Mouse (Mus musculus): ENCODE measurements around the gene Gm8994. TPM values are rescaled to one million over a fixed set of nuclear protein-coding genes. Genes with fewer than 3 reads are reported as not detected.
A peak's percentile ranks its signal among the peaks of the same experiment; 100 is the strongest.
"Not testable (repeated sequence)": the region's sequence is repeated elsewhere in the genome, so short reads cannot be mapped to it uniquely, and the experiment has no call there.

Gm8994 gene
- total RNA-seq (2021), result not detected
- long read RNA-seq, experiment 1, result 0 reads
- long read RNA-seq, experiment 2, result 0 reads

- not testable (repeated sequence) for DNase-seq, H3K27ac ChIP-seq, H3K4me3 ChIP-seq
- intact Hi-C loops (cut with DNase I), result loop anchor here (2.0 kb wide), 1 partner anchor 78 kb away; no protein-coding TSS in a partner anchor
These were observed at the start of gene Gm8994 for GRCm38 (mm10) chr6:136327239-136327638. Gene Gm8994 (plus strand): TSS chr6:136327539.

- DNase-seq, result no peak
- intact Hi-C loops (cut with DNase I), result no loop called here
- no peak for TF ChIP-seq CTCF (IDR thresholded peaks at IDR 0.05)
These were observed 49.7 kb upstream of the Gm8994 start for GRCm38 (mm10) chr6:136277685-136278084.

DNA sequence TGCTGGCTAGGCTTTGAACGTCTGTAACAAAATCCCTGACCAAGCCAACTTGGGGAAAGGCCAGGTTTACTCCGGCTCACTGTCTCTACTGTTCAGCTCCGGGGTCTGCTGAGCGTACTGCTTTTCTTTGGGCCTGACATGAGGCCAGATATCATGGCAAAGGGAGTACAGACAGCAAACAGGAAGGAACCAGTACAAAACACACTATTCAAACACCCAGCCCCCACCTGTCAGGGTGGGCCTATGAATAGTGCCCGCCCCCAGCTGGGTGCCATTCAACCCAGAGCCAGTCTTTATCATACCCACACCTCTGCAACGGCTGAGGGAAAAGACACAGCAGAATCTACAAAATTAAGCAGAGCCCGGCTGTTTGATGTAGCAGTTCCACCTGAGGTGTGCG lies 42.8 kb upstream of the Gm8994 start:
- Histone ChIP-seq H3K4me3 (no peak overlapping the region), H3K27ac (no peak overlapping the region)
- DNase-seq, result no peak
- no peak for TF ChIP-seq CTCF (IDR thresholded peaks at IDR 0.05)
- intact Hi-C loops (cut with DNase I), result no loop called here

More at GRCm38 (mm10) chr6:136277685-136278084, 49.7 kb upstream of the Gm8994 start:
- H3K27ac ChIP-seq, result no peak overlapping the region
- no peak overlapping the region for H3K4me3 ChIP-seq

DNA sequence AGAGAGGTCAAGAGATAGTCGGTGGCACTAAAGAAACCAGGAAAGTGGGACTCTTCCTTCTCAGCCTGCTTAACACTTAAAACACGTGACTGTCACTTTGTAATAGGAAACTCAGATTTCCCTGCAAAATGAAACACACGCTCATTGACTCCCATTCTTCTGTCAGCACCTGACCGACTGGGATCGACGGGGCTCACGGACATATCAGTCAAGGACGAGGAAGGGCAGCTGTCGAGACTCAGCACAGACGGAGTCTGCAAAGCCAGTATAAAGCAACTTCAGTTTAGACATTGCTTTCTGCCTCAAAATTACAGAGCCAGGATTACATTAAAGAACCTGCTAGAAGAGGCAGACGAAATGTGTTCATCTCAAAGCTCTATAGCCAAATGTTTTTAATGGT lies 41.2 kb upstream of the Gm8994 start:
- no peak overlapping the region for H3K27ac ChIP-seq
- DNase-seq, result no peak
- intact Hi-C loops (cut with DNase I), result no loop called here
- TF ChIP-seq CTCF (IDR thresholded peaks at IDR 0.05), result no peak
- no peak overlapping the region for H3K4me3 ChIP-seq

DNA sequence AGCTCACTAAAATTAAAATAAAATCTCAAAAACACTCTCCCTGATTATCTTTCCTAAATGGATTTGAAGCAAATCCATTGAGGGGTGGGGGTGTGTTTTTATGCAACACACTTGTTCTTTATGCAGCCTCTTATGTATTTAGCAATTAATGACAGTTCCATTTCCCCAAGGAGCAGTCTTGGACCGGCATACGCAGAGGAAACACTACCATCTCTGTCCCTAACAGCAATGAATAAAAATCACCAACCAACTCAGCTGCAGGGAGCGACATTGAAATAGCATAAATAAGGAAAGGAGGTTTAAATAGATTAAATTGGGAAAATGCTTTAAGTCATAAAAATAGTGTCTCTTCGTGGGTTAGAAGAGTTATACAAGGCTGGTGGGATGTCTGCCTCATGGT lies 40.8 kb upstream of the Gm8994 start:
- no peak for DNase-seq
- intact Hi-C loops (cut with DNase I), result no loop called here
- no peak for TF ChIP-seq CTCF (IDR thresholded peaks at IDR 0.05)
- no peak overlapping the region for H3K4me3 ChIP-seq
- H3K27ac ChIP-seq, result no peak overlapping the region

DNA sequence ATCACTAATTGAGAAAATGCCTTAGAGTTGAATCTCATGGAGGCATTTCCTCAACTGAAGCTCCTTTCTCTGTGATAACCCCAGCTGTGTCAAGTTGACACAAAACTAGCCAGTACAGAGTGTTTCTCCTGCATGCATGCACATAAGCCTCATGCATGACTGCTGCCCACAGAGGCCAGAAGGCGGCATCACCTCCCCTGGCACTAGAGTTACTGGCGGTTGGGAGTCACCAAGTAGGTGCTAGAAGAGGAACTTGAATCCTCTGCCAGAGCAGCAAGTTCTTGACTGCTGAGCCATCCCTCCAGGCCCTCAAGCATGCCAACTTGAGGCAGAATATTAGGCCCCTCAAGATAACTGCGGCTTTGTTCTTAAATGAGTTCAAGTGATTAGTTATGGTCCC lies 35.9 kb upstream of the Gm8994 start:
- DNase-seq, result no peak
- TF ChIP-seq CTCF (IDR thresholded peaks at IDR 0.05), result no peak
- no peak overlapping the region for H3K4me3 ChIP-seq
- intact Hi-C loops (cut with DNase I), result no loop called here
- no peak overlapping the region for H3K27ac ChIP-seq

DNA sequence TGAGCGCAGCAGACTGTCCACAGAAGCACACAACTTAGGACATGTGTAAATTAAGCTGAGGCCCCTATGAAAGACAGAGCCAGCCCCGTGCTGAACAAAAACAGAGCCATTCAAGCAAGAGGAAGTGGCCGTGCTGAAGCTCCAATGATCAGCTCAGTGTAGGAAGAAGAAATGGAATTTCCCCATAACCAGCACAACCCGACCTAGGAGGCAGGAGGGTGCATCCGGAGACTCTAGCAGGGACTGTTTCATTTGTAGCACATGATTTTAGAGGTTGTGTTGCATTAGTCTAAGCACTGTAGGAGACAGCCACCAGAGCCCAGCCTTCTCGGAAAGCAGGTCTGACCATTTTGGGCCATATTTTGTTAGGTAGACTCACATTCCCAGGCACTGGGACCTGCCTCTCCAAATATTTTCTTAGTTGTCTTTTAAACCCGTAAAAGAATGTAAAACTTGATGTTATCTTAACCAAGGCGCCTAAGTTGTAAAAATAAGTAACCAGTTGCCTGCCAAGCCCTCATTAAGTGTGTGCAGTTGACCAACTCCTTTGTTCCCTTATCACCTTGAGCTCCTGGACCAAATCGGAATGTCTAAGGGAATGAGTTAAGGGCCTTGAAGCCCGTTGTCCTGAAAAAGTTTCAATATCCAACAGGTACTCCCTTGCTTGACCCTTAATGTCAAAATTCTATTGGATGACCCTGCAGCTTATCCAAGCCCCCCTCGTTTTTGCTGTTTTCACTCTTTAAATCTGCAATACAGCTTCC lies 35.2 kb upstream of the Gm8994 start:
- H3K27ac ChIP-seq, result no peak overlapping the region
- H3K4me3 ChIP-seq, result no peak overlapping the region
- DNase-seq, result no peak
- TF ChIP-seq CTCF (IDR thresholded peaks at IDR 0.05), result no peak
- intact Hi-C loops (cut with DNase I), result no loop called here

DNA sequence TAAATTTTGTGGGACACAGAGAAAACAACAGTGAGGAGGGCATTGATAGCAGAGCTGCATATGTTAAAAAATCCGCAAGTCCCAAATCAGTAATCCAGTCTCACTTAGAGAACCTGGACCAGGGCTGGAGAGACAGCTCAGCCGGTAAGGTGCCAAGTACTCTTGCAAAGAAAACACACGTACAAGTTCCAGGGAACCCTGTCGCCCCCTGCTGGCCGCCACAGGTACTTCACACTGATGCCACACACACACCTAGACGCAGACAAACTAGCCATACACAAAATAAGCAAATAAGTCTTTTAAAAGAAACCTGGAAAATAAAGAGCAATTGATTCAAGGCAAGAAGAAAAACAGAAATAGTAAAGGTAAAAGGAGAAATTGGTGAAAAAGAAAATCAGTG lies 33.6 kb upstream of the Gm8994 start:
- Histone ChIP-seq H3K4me3 (no peak overlapping the region), H3K27ac (no peak overlapping the region)
- no peak for DNase-seq
- intact Hi-C loops (cut with DNase I), result no loop called here
- peak; percentile 34; the same call in 1 of the 2 replicates for TF ChIP-seq CTCF (IDR thresholded peaks at IDR 0.05)

DNA sequence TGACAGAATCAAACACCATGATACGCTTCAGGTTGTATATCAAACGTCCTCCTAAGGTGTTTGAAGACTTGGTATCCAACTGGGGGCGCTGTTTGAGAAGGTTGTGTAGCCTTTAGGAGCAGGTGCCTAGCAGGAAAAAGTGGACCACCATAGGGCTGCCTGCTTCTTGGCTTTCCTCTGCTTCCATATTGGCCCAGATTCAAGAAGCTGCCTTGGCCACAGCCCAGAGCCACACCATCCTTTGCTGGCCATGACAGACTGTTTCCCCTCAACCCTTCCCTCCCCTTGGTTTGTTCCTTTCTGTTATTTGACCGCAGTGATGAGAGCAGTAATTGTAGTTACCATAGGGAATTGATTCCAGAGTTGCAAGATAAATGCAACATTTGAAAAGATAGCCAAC lies 31.5 kb upstream of the Gm8994 start:
- Histone ChIP-seq H3K4me3 (no peak overlapping the region), H3K27ac (no peak overlapping the region)
- TF ChIP-seq CTCF (IDR thresholded peaks at IDR 0.05), result no peak
- DNase-seq, result no peak
- intact Hi-C loops (cut with DNase I), result no loop called here

- no peak for DNase-seq
- TF ChIP-seq CTCF (IDR thresholded peaks at IDR 0.05), result no peak
- no peak overlapping the region for H3K27ac ChIP-seq
- intact Hi-C loops (cut with DNase I), result no loop called here
- no peak overlapping the region for H3K4me3 ChIP-seq
These were observed 31.1 kb upstream of the Gm8994 start for GRCm38 (mm10) chr6:136296251-136296650.

DNA sequence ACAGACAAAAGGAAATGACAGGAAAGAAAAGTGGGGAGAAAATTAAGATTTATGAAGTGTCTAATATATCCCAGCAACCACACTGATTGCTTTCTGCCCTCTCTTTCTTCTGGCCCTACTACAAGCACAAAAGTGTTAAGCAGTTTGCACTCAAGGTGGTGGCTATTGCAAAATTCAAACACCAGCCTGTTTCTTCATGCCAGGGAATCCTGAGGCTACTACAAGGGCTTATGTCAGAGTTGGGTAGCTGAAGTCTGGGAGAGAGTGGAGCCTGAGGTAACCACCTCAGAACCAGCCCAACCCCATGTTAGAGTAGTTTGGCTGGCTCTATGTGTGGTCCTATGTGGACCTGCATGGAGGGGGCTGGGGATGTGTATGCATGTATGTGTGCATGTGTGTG lies 23.8 kb upstream of the Gm8994 start:
- intact Hi-C loops (cut with DNase I), result no loop called here
- TF ChIP-seq CTCF (IDR thresholded peaks at IDR 0.05), result no peak
- Histone ChIP-seq H3K27ac (no peak overlapping the region), H3K4me3 (no peak overlapping the region)
- DNase-seq, result no peak

- TF ChIP-seq CTCF (IDR thresholded peaks at IDR 0.05), result no peak
- no peak for DNase-seq
- intact Hi-C loops (cut with DNase I), result no loop called here
- Histone ChIP-seq H3K27ac (no peak overlapping the region), H3K4me3 (no peak overlapping the region)
These were observed 22.9 kb upstream of the Gm8994 start for GRCm38 (mm10) chr6:136304369-136304988.

- TF ChIP-seq CTCF (IDR thresholded peaks at IDR 0.05), result no peak
- Histone ChIP-seq H3K27ac (no peak overlapping the region), H3K4me3 (no peak overlapping the region)
- intact Hi-C loops (cut with DNase I), result no loop called here
- no peak for DNase-seq
These were observed 17.9 kb upstream of the Gm8994 start for GRCm38 (mm10) chr6:136309487-136309886.

GRCm38 (mm10) chr6:136328416-136328815 lies 1.1 kb downstream of the Gm8994 start:
- intact Hi-C loops (cut with DNase I), result not testable (repeated sequence)

More at GRCm38 (mm10) chr6:136328416-136328815, 1.1 kb downstream of the Gm8994 start:
- H3K27ac ChIP-seq, H3K4me3 ChIP-seq, DNase-seq: not testable (repeated sequence)
